Mouse (Mus musculus) hindbrain, embryonic 11.5 days (tissue): ENCODE data around the gene Atg14. TPM values are rescaled to one million over a fixed set of nuclear protein-coding genes. Genes with fewer than 3 reads are reported as not detected.

Experiments used
- ATAC-seq: fragments of 200-750 bp; cut with Nextera tagmentation; 2 replicates; pipeline ENCODE4 v1.8.0; 2017; ENCODE audit warnings: mild to moderate bottlenecking, moderate TSS enrichment, moderate library complexity; ENCODE audit not compliant: low FRiP score
- DNase-seq: peaks from one replicate; pipeline ENCODE4 v3.0.0-alpha.2; 2015; ENCODE audit warnings: low spot score
- H3K27ac ChIP-seq: fragments of 300-500 bp; sonication (generic); 2 replicates; pipeline ENCODE4 v1.5.1; 2014; ENCODE audit warnings: mild to moderate bottlenecking, low read depth, low read length
- H3K27me3 ChIP-seq: fragments of 300-500 bp; sonication (generic); 2 replicates; pipeline ENCODE4 v1.6.1; 2014; ENCODE audit warnings: mild to moderate bottlenecking, low read length, moderate library complexity, mixed read lengths; ENCODE audit not compliant: control insufficient read depth, insufficient read depth
- H3K36me3 ChIP-seq: fragments of 300-500 bp; sonication (generic); 2 replicates; pipeline ENCODE4 v1.6.1; 2014; ENCODE audit warnings: mild to moderate bottlenecking, low read length, moderate library complexity, mixed read lengths; ENCODE audit not compliant: control insufficient read depth, insufficient read depth
- H3K4me1 ChIP-seq: fragments of 300-500 bp; sonication (generic); replicated peaks from 2 replicates; pipeline ENCODE4 v1.6.1; 2014; ENCODE audit warnings: low read length, mixed read lengths; ENCODE audit not compliant: control insufficient read depth, insufficient read depth
- H3K4me2 ChIP-seq: fragments of 300-500 bp; sonication (generic); replicated peaks from 2 replicates; pipeline ENCODE4 v1.6.1; 2014; ENCODE audit warnings: mild to moderate bottlenecking, low read depth, low read length
- H3K4me3 ChIP-seq: fragments of 300-500 bp; sonication (generic); 2 replicates; pipeline ENCODE4 v1.5.1; 2014; ENCODE audit warnings: low read depth, low read length
- H3K9ac ChIP-seq: fragments of 300-500 bp; sonication (generic); 2 replicates; pipeline ENCODE4 v1.6.1; 2014; ENCODE audit warnings: low read depth, low read length
- H3K9me3 ChIP-seq: fragments of 300-500 bp; sonication (generic); 2 replicates; pipeline ENCODE4 v1.6.1; 2016; ENCODE audit warnings: low read length; ENCODE audit not compliant: control insufficient read depth
- WGBS: fragments of 180-500 bp; shearing (Covaris S2); extraction: QIAGEN DNeasy Blood & Tissue Kit; methylation state at CpG from one replicate; pipeline ENCODE4 v1.1.7; 2014; 5-methylcytosine and 5-hydroxymethylcytosine counted together
- polyA plus RNA-seq: library from polyadenylated mRNA; unstranded; fragments of >200 nt; fragmentation: Nextera tagmentation; extraction: Ambion mirVana; gene quantifications from 2 replicates; pipeline ENCODE4 v1.2.1, GENCODE M21; 2014

Atg14 gene
- polyA plus RNA-seq, 1 experiment from 2014 or later: 15.7 TPM

GRCm38 (mm10) chr14:47508035-47508434 is 62.4 kb downstream of the Atg14 start:
- Histone ChIP-seq H3K4me1 (no peaks in the 10 kb centered on the region), H3K4me2 (no peak overlapping the region), H3K36me3 (no peaks in the 10 kb centered on the region), H3K4me3 (no peak overlapping the region), H3K27ac (no peak overlapping the region), H3K27me3 (no peaks in the 10 kb centered on the region), H3K9me3 (no peaks in the 10 kb centered on the region), H3K9ac (no peak overlapping the region)
- no peak for DNase-seq
- no peak for ATAC-seq

- no peak overlapping the region for H3K4me3 ChIP-seq
- H3K9ac ChIP-seq: no peak overlapping the region
- H3K4me2 ChIP-seq: no peak overlapping the region
- H3K4me1 ChIP-seq: no peaks in the 10 kb centered on the region
- H3K9me3 ChIP-seq: no peaks in the 10 kb centered on the region
- no peak overlapping the region for H3K27ac ChIP-seq
- ATAC-seq (no peak), DNase-seq (no peak)
- no peaks in the 10 kb centered on the region for H3K36me3 ChIP-seq
- no peaks in the 10 kb centered on the region for H3K27me3 ChIP-seq
- WGBS: 96% methylated on average over 5 of the region's 5 CpGs
These were observed 63.8 kb downstream of the Atg14 start for GRCm38 (mm10) chr14:47506676-47507075.

GRCm38 (mm10) chr14:47504036-47504435 is 66.4 kb downstream of the Atg14 start:
- Histone ChIP-seq H3K9ac (no peak overlapping the region), H3K4me3 (no peak overlapping the region), H3K4me1 (no peaks in the 10 kb centered on the region), H3K9me3 (no peaks in the 10 kb centered on the region), H3K36me3 (no peaks in the 10 kb centered on the region), H3K27ac (no peak overlapping the region), H3K27me3 (no peaks in the 10 kb centered on the region), H3K4me2 (no peak overlapping the region)
- DNase-seq (no peak), ATAC-seq (no peak)
- WGBS: 88% methylated on average over 3 of the region's 3 CpGs

GRCm38 (mm10) chr14:47498632-47499031 is 71.8 kb downstream of the Atg14 start:
- DNase-seq: no peak
- WGBS: 64% methylated on average over 5 of the region's 5 CpGs
- Histone ChIP-seq H3K27me3 (no peaks in the 10 kb centered on the region), H3K4me2 (no peak overlapping the region), H3K4me1 (no peaks in the 10 kb centered on the region), H3K9me3 (no peaks in the 10 kb centered on the region), H3K9ac (no peak overlapping the region), H3K36me3 (no peaks in the 10 kb centered on the region), H3K4me3 (no peak overlapping the region), H3K27ac (no peak overlapping the region)
- ATAC-seq: no peak

GRCm38 (mm10) chr14:47497166-47497565 is 73.3 kb downstream of the Atg14 start:
- H3K9me3 ChIP-seq: no peaks in the 10 kb centered on the region
- H3K36me3 ChIP-seq: no peaks in the 10 kb centered on the region
- no peak overlapping the region for H3K9ac ChIP-seq
- H3K4me1 ChIP-seq: no peaks in the 10 kb centered on the region
- no peak overlapping the region for H3K27ac ChIP-seq
- 81% methylated on average over 3 of the region's 3 CpGs for WGBS
- no peaks in the 10 kb centered on the region for H3K27me3 ChIP-seq
- ATAC-seq (no peak), DNase-seq (no peak)
- no peak overlapping the region for H3K4me2 ChIP-seq
- H3K4me3 ChIP-seq: no peak overlapping the region

GRCm38 (mm10) chr14:47495951-47496350 is 74.5 kb downstream of the Atg14 start:
- Histone ChIP-seq H3K9ac (no peak overlapping the region), H3K27me3 (no peaks in the 10 kb centered on the region), H3K4me1 (no peaks in the 10 kb centered on the region), H3K27ac (no peak overlapping the region), H3K9me3 (no peaks in the 10 kb centered on the region), H3K36me3 (no peaks in the 10 kb centered on the region), H3K4me3 (no peak overlapping the region), H3K4me2 (no peak overlapping the region)
- WGBS: 95% methylated on average over 3 of the region's 3 CpGs
- ATAC-seq (no peak), DNase-seq (no peak)

GRCm38 (mm10) chr14:47493592-47494361 is 76.7 kb downstream of the Atg14 start:
- ATAC-seq (no peak), DNase-seq (no peak)
- Histone ChIP-seq H3K27ac (no peak overlapping the region), H3K9ac (no peak overlapping the region), H3K9me3 (no peaks in the 10 kb centered on the region), H3K4me2 (no peak overlapping the region), H3K4me1 (peaks cover 2% of the 10 kb centered on the region; the same call in 1 of the 2 replicates), H3K4me3 (no peak overlapping the region), H3K27me3 (no peaks in the 10 kb centered on the region), H3K36me3 (no peaks in the 10 kb centered on the region)
- 94% methylated on average over 2 of the region's 2 CpGs for WGBS

Other genes starting within 250 kb of the Atg14 start
- 0.38 and 1.1 TPM in 2 replicates for gene Lgals3, start 202.9 kb downstream of the Atg14 start, polyA plus RNA-seq
- gene Dlgap5, start 152.2 kb downstream of the Atg14 start, polyA plus RNA-seq: 59.9 and 63.2 TPM in 2 replicates
- 20.1 and 22.9 TPM in 2 replicates for gene Fbxo34, start 120.2 kb downstream of the Atg14 start, polyA plus RNA-seq
- gene Ktn1, start 77.8 kb upstream of the Atg14 start, polyA plus RNA-seq: 92.3 and 113 TPM in 2 replicates